Mouse (Mus musculus) adrenal gland, adult 10 weeks (tissue): Measurements from ENCODE around the gene Gss. TPM values are rescaled to one million over a fixed set of nuclear protein-coding genes. Genes with fewer than 3 reads are reported as not detected.

Source experiments
- polyA plus RNA-seq: library from polyadenylated mRNA; stranded (reverse); fragments of 350-450 nt; fragmentation: Illumina TruSeq; extraction: RNeasy Lipid Tissue Mini Kit (QIAGEN cat#74804); gene quantifications from one replicate; pipeline ENCODE4 v1.2.3, GENCODE M21; 2014; ENCODE audit warnings: low read depth, low replicate concordance

Gss gene
- polyA plus RNA-seq, result 10.0 TPM

GRCm38 (mm10) chr2:155592137-155592853, at the start of gene Gss:
Gene Gss (minus strand): TSS chr2:155592810.

GRCm38 (mm10) chr2:155610978-155611377, 18.4 kb upstream of the Gss start, which contains the start of gene Myh7b:
Gene Myh7b (plus strand): TSS chr2:155611212.

GRCm38 (mm10) chr2:155517455-155518423, 74.9 kb downstream of the Gss start, which contains the start of the genes Acss2 and Ggt7:
Gene Acss2 (plus strand): TSS chr2:155517948.
Gene Ggt7 (minus strand): TSS chr2:155518237.

Other genes with a start within 250 kb of the Gss start
- gene Pigu, start 235.4 kb downstream of the Gss start, polyA plus RNA-seq, result 75.1 TPM
- gene Trp53inp2, start 211.8 kb downstream of the Gss start, polyA plus RNA-seq, result 411 TPM
- 55.7 TPM for gene Ncoa6, start 118.9 kb downstream of the Gss start, polyA plus RNA-seq
- gene Acss2, start 74.9 kb downstream of the Gss start, polyA plus RNA-seq, result 46.7 TPM
- 0.41 TPM for gene Ggt7, start 74.6 kb downstream of the Gss start, polyA plus RNA-seq
- gene Myh7b, start 18.4 kb upstream of the Gss start, polyA plus RNA-seq, result not detected
- gene Trpc4ap, start 99.6 kb upstream of the Gss start, polyA plus RNA-seq, result 135 TPM
- 13.9 TPM for gene Edem2, start 136.7 kb upstream of the Gss start, polyA plus RNA-seq
- not detected for gene Gm17581, start 143.1 kb upstream of the Gss start, polyA plus RNA-seq
- gene Procr, start 158.3 kb upstream of the Gss start, polyA plus RNA-seq, result 26.1 TPM
- 0.17 TPM for gene Mmp24, start 182.5 kb upstream of the Gss start, polyA plus RNA-seq
- 203 TPM for gene BC029722, start 226.6 kb upstream of the Gss start, polyA plus RNA-seq
- 17.1 TPM for gene Eif6, start 234.1 kb upstream of the Gss start, polyA plus RNA-seq
- 0.17 TPM for gene Fam83c, start 242.0 kb upstream of the Gss start, polyA plus RNA-seq